Mouse (Mus musculus) lung, embryonic 14.5 days (tissue): Measurements from ENCODE around the gene Rhoa. TPM values are rescaled to one million over a fixed set of nuclear protein-coding genes. Genes with fewer than 3 reads are reported as not detected.
A peak's percentile ranks its signal among the peaks of the same experiment; 100 is the strongest.

Source experiments
- ATAC-seq: fragments of 200-750 bp; cut with Nextera tagmentation; 2 replicates; pipeline ENCODE4 v1.8.0; 2017; ENCODE audit warnings: mild to moderate bottlenecking, moderate TSS enrichment, moderate library complexity; ENCODE audit not compliant: insufficient read depth
- DNase-seq: peaks from one replicate; pipeline ENCODE4 v3.0.0-alpha.2; 2015
- H3K27ac ChIP-seq: fragments of 300-500 bp; sonication (generic); 2 replicates; pipeline ENCODE4 v1.5.1; 2014; ENCODE audit warnings: low read depth, mild to moderate bottlenecking, moderate library complexity
- H3K27me3 ChIP-seq: fragments of 300-500 bp; sonication (generic); 2 replicates; pipeline ENCODE4 v1.6.1; 2014; ENCODE audit warnings: low read length, control low read depth; ENCODE audit not compliant: insufficient read depth
- H3K36me3 ChIP-seq: fragments of 300-500 bp; sonication (generic); 2 replicates; pipeline ENCODE4 v1.6.1; 2014; ENCODE audit warnings: control low read depth; ENCODE audit not compliant: insufficient read depth
- H3K4me1 ChIP-seq: fragments of 300-500 bp; sonication (generic); 2 replicates; pipeline ENCODE4 v1.6.1; 2014; ENCODE audit warnings: antibody characterized with exemption, control low read depth; ENCODE audit not compliant: insufficient read depth
- H3K4me2 ChIP-seq: fragments of 300-500 bp; sonication (generic); 2 replicates; pipeline ENCODE4 v1.6.1; 2014; ENCODE audit warnings: mild to moderate bottlenecking
- H3K4me3 ChIP-seq: fragments of 300-500 bp; sonication (generic); 2 replicates; pipeline ENCODE4 v1.5.1; 2014; ENCODE audit warnings: low read depth, low read length
- H3K9ac ChIP-seq: fragments of 300-500 bp; sonication (generic); 2 replicates; pipeline ENCODE4 v1.6.1; 2014
- H3K9me3 ChIP-seq: fragments of 300-500 bp; sonication (generic); 2 replicates; pipeline ENCODE4 v1.6.1; 2016; ENCODE audit warnings: low read depth, low read length, control low read depth
- CTCF ChIP-seq: IDR thresholded peaks from 2 replicates; pipeline ENCODE4 v1.5.1; 2016; ENCODE audit warnings: antibody characterized with exemption, low read depth
- WGBS: fragments of 180-500 bp; shearing (Covaris S2); extraction: QIAGEN DNeasy Blood & Tissue Kit; methylation state at CpG from one replicate; pipeline ENCODE4 v1.1.7; 2014; 5-methylcytosine and 5-hydroxymethylcytosine counted together
- polyA plus RNA-seq: library from polyadenylated mRNA; unstranded; fragments of >200 nt; fragmentation: Nextera tagmentation; extraction: Ambion mirVana; gene quantifications from 2 replicates; pipeline ENCODE4 v1.2.1, GENCODE M21; 2014

Rhoa gene
- 321 and 332 TPM in 2 replicates for polyA plus RNA-seq

- Histone ChIP-seq H3K4me1 (peaks cover 6% of the 10 kb centered on the region), H3K27ac (peak within 1 kb of the TSS; percentile 100), H3K9ac (peak within 1 kb of the TSS; percentile 98), H3K4me3 (peak within 1 kb of the TSS; percentile 96), H3K36me3 (peaks cover 25% of the 10 kb centered on the region), H3K9me3 (no peaks in the 10 kb centered on the region), H3K27me3 (no peaks in the 10 kb centered on the region), H3K4me2 (peak within 1 kb of the TSS; percentile 94)
- TF ChIP-seq CTCF = no peak
- 0% methylated on average over 60 of the region's 81 CpGs for WGBS
- peak; percentile 96 for ATAC-seq
- peak; percentile 100 for DNase-seq
Measured at GRCm38 (mm10) chr9:108305629-108306520, at the start of gene Rhoa, which contains the start of gene Tcta. Gene Rhoa, plus strand, starts transcription at chr9:108306129. Gene Tcta, minus strand, starts transcription at chr9:108306160.

GRCm38 (mm10) chr9:108260526-108260925 is 45.4 kb upstream of the Rhoa start:
- Histone ChIP-seq H3K4me1 (peaks cover 15% of the 10 kb centered on the region), H3K4me3 (no peak overlapping the region), H3K27ac (no peak overlapping the region), H3K9ac (no peak overlapping the region), H3K4me2 (no peak overlapping the region), H3K27me3 (no peaks in the 10 kb centered on the region), H3K36me3 (no peaks in the 10 kb centered on the region), H3K9me3 (no peaks in the 10 kb centered on the region)
- no peak for ATAC-seq
- TF ChIP-seq CTCF = no peak
- WGBS = 64% methylated on average over 4 of the region's 4 CpGs
- DNase-seq = no peak

GRCm38 (mm10) chr9:108261865-108262264 is 44.1 kb upstream of the Rhoa start:
- no peak for TF ChIP-seq CTCF
- 57% methylated on average over 7 of the region's 7 CpGs for WGBS
- H3K4me3 ChIP-seq = peak overlapping the region; percentile 95
- no peak overlapping the region for H3K27ac ChIP-seq
- no peaks in the 10 kb centered on the region for H3K9me3 ChIP-seq
- ATAC-seq (no peak), DNase-seq (no peak)
- no peaks in the 10 kb centered on the region for H3K36me3 ChIP-seq
- H3K27me3 ChIP-seq = no peaks in the 10 kb centered on the region
- peaks cover 19% of the 10 kb centered on the region for H3K4me1 ChIP-seq
- peak overlapping the region; percentile 88; the same call in 1 of the 2 replicates for H3K9ac ChIP-seq
- peak overlapping the region; percentile 77 for H3K4me2 ChIP-seq

GRCm38 (mm10) chr9:108262494-108263049 is 43.4 kb upstream of the Rhoa start:
- Histone ChIP-seq H3K27ac (peak overlapping the region; percentile 95; the same call in 1 of the 2 replicates), H3K9ac (peak overlapping the region; percentile 88), H3K36me3 (no peaks in the 10 kb centered on the region), H3K4me1 (peaks cover 19% of the 10 kb centered on the region), H3K9me3 (no peaks in the 10 kb centered on the region), H3K4me2 (peak overlapping the region; percentile 77), H3K27me3 (no peaks in the 10 kb centered on the region), H3K4me3 (peak overlapping the region; percentile 95)
- no peak for ATAC-seq
- 34% methylated on average over 11 of the region's 11 CpGs for WGBS
- no peak for TF ChIP-seq CTCF
- DNase-seq = no peak

GRCm38 (mm10) chr9:108263131-108263681 is 42.7 kb upstream of the Rhoa start:
- under 1% methylated on average over 62 of the region's 62 CpGs for WGBS

GRCm38 (mm10) chr9:108263690-108264190 is 42.2 kb upstream of the Rhoa start, which contains the start of gene Dag1:
Gene Dag1, minus strand, starts transcription at chr9:108263958.
- H3K4me1 ChIP-seq = peaks cover 19% of the 10 kb centered on the region
- peak within 1 kb of the TSS; percentile 95 for H3K27ac ChIP-seq
- H3K4me2 ChIP-seq = peak within 1 kb of the TSS; percentile 77
- peak within 1 kb of the TSS; percentile 95 for H3K4me3 ChIP-seq
- DNase-seq = peak; percentile 96
- H3K27me3 ChIP-seq = no peaks in the 10 kb centered on the region
- 0% methylated on average over 56 of the region's 71 CpGs for WGBS
- ATAC-seq = peak; percentile 96
- H3K9me3 ChIP-seq = no peaks in the 10 kb centered on the region
- no peak for TF ChIP-seq CTCF
- peak within 1 kb of the TSS; percentile 88 for H3K9ac ChIP-seq
- H3K36me3 ChIP-seq = no peaks in the 10 kb centered on the region

More at GRCm38 (mm10) chr9:108263131-108263681, 42.7 kb upstream of the Rhoa start:
- Histone ChIP-seq H3K36me3 (no peaks in the 10 kb centered on the region), H3K4me3 (peak overlapping the region; percentile 95), H3K4me1 (peaks cover 19% of the 10 kb centered on the region), H3K27ac (peak overlapping the region; percentile 95), H3K9me3 (no peaks in the 10 kb centered on the region), H3K9ac (peak overlapping the region; percentile 88), H3K27me3 (no peaks in the 10 kb centered on the region), H3K4me2 (peak overlapping the region; percentile 77)
- ATAC-seq = peak; percentile 47
- peak; percentile 49 for DNase-seq
- no peak for TF ChIP-seq CTCF
